Comparison of ENCODE assay signal across 27 mouse cellular contexts in genomic region chr16:95219459-95219858, GRCm38 (mm10). TPM values are rescaled to one million over a fixed set of nuclear protein-coding genes. Genes with fewer than 3 reads are reported as not detected.
DNase-seq lines count a peak whose midpoint lies in the region; ATAC-seq and TF ChIP-seq lines count a peak whose summit lies in the region.
"Had no signal": no experiment of that assay in that cellular context is flagged by ENCODE, and none has a peak within 500 bp of the region (broad histone marks: within the 10 kb centered on the region; RNA-seq: fewer than 3 reads in every experiment).

No protein-coding gene starts in this region.

- 32% methylated on average over 2 of the region's 2 CpGs for WGBS in intestine, embryonic 14.5 days
- WGBS in intestine, postnatal 0 days, result 61% methylated on average over 2 of the region's 2 CpGs
- 37% methylated on average over 2 of the region's 2 CpGs for WGBS in intestine, embryonic 15.5 days
- 31% methylated on average over 2 of the region's 2 CpGs for WGBS in stomach, embryonic 14.5 days
- 41% methylated on average over 2 of the region's 2 CpGs for WGBS in stomach, postnatal 0 days
- WGBS in liver, postnatal 0 days (ENCODE audit: insufficient replicate concordance), result 79% methylated on average over 2 of the region's 2 CpGs

- H3K4me2 ChIP-seq in intestine, embryonic 14.5 days (ENCODE audit: low read length), result no peak overlapping the region
- H3K4me2 ChIP-seq in intestine, postnatal 0 days (replicated peaks; ENCODE audit: low read depth), result no peak overlapping the region
- no peak overlapping the region for H3K4me2 ChIP-seq in intestine, embryonic 15.5 days (replicated peaks)
- no peak overlapping the region for H3K4me2 ChIP-seq in stomach, embryonic 14.5 days (replicated peaks; ENCODE audit: low read depth, low read length)
- no peak overlapping the region for H3K4me2 ChIP-seq in stomach, postnatal 0 days (replicated peaks; ENCODE audit: low read depth)
- H3K4me2 ChIP-seq in liver, postnatal 0 days (ENCODE audit: low read depth, low read length), result no peak overlapping the region
- H3K4me2 ChIP-seq: embryonic facial prominence, embryonic 13.5 days; embryonic facial prominence, embryonic 15.5 days; forebrain, embryonic 12.5 days had no signal

- no peak overlapping the region for H3K4me3 ChIP-seq in intestine, embryonic 14.5 days (ENCODE audit: low read depth, low read length)
- no peak overlapping the region for H3K4me3 ChIP-seq in intestine, postnatal 0 days (ENCODE audit: low read depth, low read length)
- no peak overlapping the region for H3K4me3 ChIP-seq in intestine, embryonic 15.5 days (replicated peaks)
- H3K4me3 ChIP-seq in stomach, embryonic 14.5 days (ENCODE audit: low read depth, low read length), result no peak overlapping the region
- H3K4me3 ChIP-seq in stomach, postnatal 0 days (ENCODE audit: low read depth, low read length), result no peak overlapping the region
- no peak overlapping the region for H3K4me3 ChIP-seq in liver, postnatal 0 days (ENCODE audit: low read depth, low read length)
- H3K4me3 ChIP-seq: embryonic facial prominence, embryonic 13.5 days; embryonic facial prominence, embryonic 15.5 days; erythroblast, embryonic 14.5 days; forebrain, embryonic 10.5 days; forebrain, embryonic 12.5 days had no signal

- no peak for TF ChIP-seq CTCF in intestine, postnatal 0 days (IDR thresholded peaks at IDR 0.05; ENCODE audit: low read depth)
- TF ChIP-seq CTCF in stomach, postnatal 0 days (IDR thresholded peaks at IDR 0.05; ENCODE audit: low read depth), result no peak
- TF ChIP-seq CTCF in liver, postnatal 0 days (IDR thresholded peaks at IDR 0.05; ENCODE audit: low read depth), result no peak

- no peak overlapping the region for H3K9ac ChIP-seq in intestine, embryonic 14.5 days (ENCODE audit: low read length)
- H3K9ac ChIP-seq in intestine, postnatal 0 days (ENCODE audit: low read depth, low read length), result no peak overlapping the region
- H3K9ac ChIP-seq in intestine, embryonic 15.5 days, result no peak overlapping the region
- H3K9ac ChIP-seq in stomach, embryonic 14.5 days (replicated peaks; ENCODE audit: low read depth, low read length), result no peak overlapping the region
- no peak overlapping the region for H3K9ac ChIP-seq in stomach, postnatal 0 days (ENCODE audit: low read length)
- no peak overlapping the region for H3K9ac ChIP-seq in liver, postnatal 0 days (replicated peaks)
- H3K9ac ChIP-seq: embryonic facial prominence, embryonic 13.5 days; embryonic facial prominence, embryonic 15.5 days; forebrain, embryonic 12.5 days had no signal

- DNase-seq in intestine, embryonic 14.5 days (ENCODE audit: low spot score), result no peak
- DNase-seq in stomach, postnatal 0 days (ENCODE audit: low spot score), result no peak
- no peak for DNase-seq in gastrocnemius, adult 18-20 months (ENCODE audit: low spot score)
- DNase-seq in liver, postnatal 0 days, result no peak
- no peak for DNase-seq in spleen, adult 12 weeks (ENCODE audit: low spot score)
- DNase-seq: adrenal gland, adult 2 months; adrenal gland, postnatal 10 days; adrenal gland, postnatal 25 days; B cell, adult 2 months; cerebellum, adult 11-12 months; cerebellum, adult 2 months; cerebellum, adult 9-10 months; cerebellum, postnatal 10 days; cerebellum, postnatal 25 days had no signal

- no peak for TF ChIP-seq EP300 in stomach, postnatal 0 days (optimal IDR thresholded peaks at IDR 0.05)
- no peak for TF ChIP-seq EP300 in liver, postnatal 0 days (IDR thresholded peaks at IDR 0.05; ENCODE audit: low read depth)

- H3K36me3 ChIP-seq in intestine, embryonic 14.5 days (ENCODE audit: control insufficient read depth, insufficient read depth, low read length), result no peaks in the 10 kb centered on the region
- H3K36me3 ChIP-seq in intestine, postnatal 0 days (ENCODE audit: control insufficient read depth, insufficient read depth), result no peaks in the 10 kb centered on the region
- no peaks in the 10 kb centered on the region for H3K36me3 ChIP-seq in intestine, embryonic 15.5 days
- no peaks in the 10 kb centered on the region for H3K36me3 ChIP-seq in stomach, embryonic 14.5 days (ENCODE audit: control insufficient read depth, insufficient read depth, low read length)
- H3K36me3 ChIP-seq in stomach, postnatal 0 days (ENCODE audit: control insufficient read depth, insufficient read depth, low read length), result no peaks in the 10 kb centered on the region
- H3K36me3 ChIP-seq in liver, postnatal 0 days (replicated peaks; ENCODE audit: insufficient read depth, low read length), result no peaks in the 10 kb centered on the region
- H3K36me3 ChIP-seq: embryonic facial prominence, embryonic 13.5 days; embryonic facial prominence, embryonic 15.5 days; forebrain, embryonic 10.5 days; forebrain, embryonic 12.5 days; G1E had no signal

- peak; percentile 72 for ATAC-seq in intestine, embryonic 14.5 days (replicated peaks; ENCODE audit: low FRiP score, low TSS enrichment, low read depth)
- no peak for ATAC-seq in intestine, postnatal 0 days
- peak; percentile 40; the same call in 1 of the 2 replicates for ATAC-seq in intestine, embryonic 15.5 days
- no peak for ATAC-seq in stomach, embryonic 14.5 days (ENCODE audit: insufficient number of reproducible peaks, insufficient read depth, low FRiP score, low read depth)
- ATAC-seq in stomach, postnatal 0 days (ENCODE audit: low FRiP score, low TSS enrichment), result no peak
- no peak for ATAC-seq in liver, postnatal 0 days
- ATAC-seq: CD4-positive, CD25-positive, alpha-beta regulatory T cell, adult 4 months; forebrain, embryonic 14.5 days; forebrain, embryonic 16.5 days had no signal

- H3K27ac ChIP-seq in intestine, embryonic 14.5 days (ENCODE audit: low read depth), result peak overlapping the region; percentile 54; the same call in 1 of the 2 replicates
- H3K27ac ChIP-seq in intestine, postnatal 0 days (ENCODE audit: low read depth, low read length), result no peak overlapping the region
- no peak overlapping the region for H3K27ac ChIP-seq in intestine, embryonic 15.5 days
- peak overlapping the region; percentile 11; the same call in 1 of the 2 replicates for H3K27ac ChIP-seq in stomach, embryonic 14.5 days (ENCODE audit: low read length)
- H3K27ac ChIP-seq in stomach, postnatal 0 days (replicated peaks), result peak overlapping the region; percentile 24; the same call in 1 of the 2 replicates
- no peak overlapping the region for H3K27ac ChIP-seq in liver, postnatal 0 days (ENCODE audit: low read depth)
- H3K27ac ChIP-seq: embryonic facial prominence, embryonic 13.5 days; embryonic facial prominence, embryonic 15.5 days; forebrain, embryonic 10.5 days; forebrain, embryonic 12.5 days had no signal

- H3K27me3 ChIP-seq in intestine, embryonic 14.5 days (replicated peaks; ENCODE audit: control insufficient read depth, insufficient read depth, low read length), result no peaks in the 10 kb centered on the region
- no peaks in the 10 kb centered on the region for H3K27me3 ChIP-seq in intestine, postnatal 0 days (replicated peaks; ENCODE audit: control insufficient read depth, insufficient read depth, low read length)
- H3K27me3 ChIP-seq in intestine, embryonic 15.5 days (replicated peaks), result no peaks in the 10 kb centered on the region
- no peaks in the 10 kb centered on the region for H3K27me3 ChIP-seq in stomach, embryonic 14.5 days (ENCODE audit: control insufficient read depth, insufficient read depth, low read length)
- no peaks in the 10 kb centered on the region for H3K27me3 ChIP-seq in stomach, postnatal 0 days (ENCODE audit: control insufficient read depth, insufficient read depth, low read length)
- H3K27me3 ChIP-seq in liver, postnatal 0 days (ENCODE audit: insufficient read depth, low read length), result no peaks in the 10 kb centered on the region
- H3K27me3 ChIP-seq: CH12.LX; embryonic facial prominence, embryonic 13.5 days; embryonic facial prominence, embryonic 15.5 days; forebrain, embryonic 12.5 days had no signal

- no peaks in the 10 kb centered on the region for H3K9me3 ChIP-seq in intestine, embryonic 14.5 days (ENCODE audit: control insufficient read depth, low read length)
- no peaks in the 10 kb centered on the region for H3K9me3 ChIP-seq in intestine, postnatal 0 days (ENCODE audit: control insufficient read depth)
- H3K9me3 ChIP-seq in intestine, embryonic 15.5 days, result no peaks in the 10 kb centered on the region
- no peaks in the 10 kb centered on the region for H3K9me3 ChIP-seq in stomach, embryonic 14.5 days (ENCODE audit: control insufficient read depth, low read depth, low read length)
- no peaks in the 10 kb centered on the region for H3K9me3 ChIP-seq in stomach, postnatal 0 days (ENCODE audit: control insufficient read depth, low read length)
- no peaks in the 10 kb centered on the region for H3K9me3 ChIP-seq in liver, postnatal 0 days (ENCODE audit: low read length)
- H3K9me3 ChIP-seq: embryonic facial prominence, embryonic 13.5 days; embryonic facial prominence, embryonic 15.5 days; forebrain, embryonic 10.5 days; forebrain, embryonic 12.5 days; G1E had no signal

- H3K4me1 ChIP-seq in intestine, embryonic 14.5 days (replicated peaks; ENCODE audit: control insufficient read depth, insufficient read depth, low read length), result peaks cover 2% of the 10 kb centered on the region; the same call in 1 of the 2 replicates
- H3K4me1 ChIP-seq in intestine, postnatal 0 days (replicated peaks; ENCODE audit: control insufficient read depth, insufficient read depth, low read length), result no peaks in the 10 kb centered on the region
- no peaks in the 10 kb centered on the region for H3K4me1 ChIP-seq in intestine, embryonic 15.5 days (replicated peaks)
- H3K4me1 ChIP-seq in stomach, embryonic 14.5 days (ENCODE audit: control insufficient read depth, insufficient read depth, low read length), result peaks cover 15% of the 10 kb centered on the region
- H3K4me1 ChIP-seq in stomach, postnatal 0 days (replicated peaks; ENCODE audit: control insufficient read depth, insufficient read depth), result 0 out of 2 replicates have a peak, but pooled peaks cover under 1% of the 10 kb centered on the region
- H3K4me1 ChIP-seq in liver, postnatal 0 days (ENCODE audit: insufficient read depth), result no peaks in the 10 kb centered on the region
- H3K4me1 ChIP-seq: forebrain, embryonic 12.5 days had no signal

RNA-seq across cellular contexts. Expression of gene Kcnj15, which starts 37.9 kb away (rescaled TPM):
- 0.27 and 0.28 TPM in 2 replicates for polyA plus RNA-seq in intestine, embryonic 14.5 days (2014; fragmentation: Nextera tagmentation; extraction: Ambion mirVana)
- polyA plus RNA-seq in intestine, postnatal 0 days (2015; fragmentation: Nextera tagmentation; extraction: Ambion mirVana), result 0.27 and 0.29 TPM in 2 replicates
- 0.28 and 0.29 TPM in 2 replicates for polyA plus RNA-seq in intestine, embryonic 15.5 days (2015; fragmentation: Nextera tagmentation; extraction: Ambion mirVana)
- 5.0 and 5.3 TPM in 2 replicates for polyA plus RNA-seq in stomach, embryonic 14.5 days (2014; fragmentation: Nextera tagmentation; extraction: Ambion mirVana)
- polyA plus RNA-seq in stomach, postnatal 0 days (2015; fragmentation: Nextera tagmentation; extraction: Ambion mirVana), result 10.5 and 10.6 TPM in 2 replicates
- under 1 TPM; 0.11 to 0.43 TPM for total RNA-seq in gastrocnemius, adult 18-20 months (2021)
- polyA plus RNA-seq in liver, postnatal 0 days (2015; fragmentation: Nextera tagmentation; extraction: Ambion mirVana), result 0.07 and 0.25 TPM in 2 replicates
- polyA plus RNA-seq: cerebellum, adult 2 months; forebrain, embryonic 16.5 days; G1E had no signal

Comparison
In these comparisons a context has a peak if more than half of its experiments do, and no peak if none do; other contexts are left out.
1. ATAC-seq: peak in intestine, embryonic 14.5 days (single experiment) and intestine, embryonic 15.5 days (single experiment); none in intestine, postnatal 0 days (single experiment), stomach, embryonic 14.5 days (single experiment), stomach, postnatal 0 days (single experiment) and liver, postnatal 0 days (single experiment).
2. H3K27ac ChIP-seq: peak in intestine, embryonic 14.5 days (single experiment), stomach, embryonic 14.5 days (single experiment) and stomach, postnatal 0 days (single experiment); none in intestine, postnatal 0 days (single experiment), intestine, embryonic 15.5 days (single experiment) and liver, postnatal 0 days (single experiment).